In genomic region chr9:20642896-20643466, GRCm38 (mm10) we compare ENCODE assay signal across 8 mouse cellular contexts. TPM values are rescaled to one million over a fixed set of nuclear protein-coding genes. Genes with fewer than 3 reads are reported as not detected.
A peak's percentile ranks its signal among the peaks of the same experiment; 100 is the strongest.
DNase-seq lines count a peak whose midpoint lies in the region; ATAC-seq lines count a peak whose summit lies in the region.

No protein-coding gene starts in this region.

- peaks cover 12% of the 10 kb centered on the region; the same call in 1 of the 2 replicates for H3K4me1 ChIP-seq in intestine, embryonic 15.5 days (replicated peaks)
- H3K4me1 ChIP-seq in limb, embryonic 13.5 days: peaks cover 30% of the 10 kb centered on the region
- peaks cover 50% of the 10 kb centered on the region for H3K4me1 ChIP-seq in midbrain, embryonic 15.5 days

- peak; percentile 86 for ATAC-seq in intestine, embryonic 15.5 days
- peak; percentile 80 for ATAC-seq in limb, embryonic 13.5 days (ENCODE audit: low FRiP score, low read depth)
- ATAC-seq in midbrain, embryonic 15.5 days (replicated peaks): peak; percentile 85

- peak; percentile 61 to 64 for DNase-seq in left cerebral cortex, adult 18-20 months (ENCODE audit: low spot score in 2 of 2)
- DNase-seq in left cerebral cortex, adult 11 months (ENCODE audit: low spot score): no peak
- peak; percentile 77 for DNase-seq in embryo, embryonic 11.5 days (ENCODE audit: low read depth, low spot score)
- peak; percentile 72 to 91 for DNase-seq in gastrocnemius, postnatal 4 days (ENCODE audit: low spot score in 2 of 2)
- peak; percentile 83 to 89 for DNase-seq in spleen, postnatal 4 days (ENCODE audit: low spot score in 2 of 2)

- 0% methylated on average over 30 of the region's 30 CpGs for WGBS in intestine, embryonic 15.5 days
- WGBS in limb, embryonic 13.5 days: under 1% methylated on average over 30 of the region's 30 CpGs
- WGBS in midbrain, embryonic 15.5 days: under 1% methylated on average over 30 of the region's 30 CpGs

- H3K9ac ChIP-seq in intestine, embryonic 15.5 days: peak overlapping the region; percentile 81
- peak overlapping the region; percentile 87 for H3K9ac ChIP-seq in limb, embryonic 13.5 days
- peak overlapping the region; percentile 75 for H3K9ac ChIP-seq in midbrain, embryonic 15.5 days

- peak overlapping the region; percentile 72 for H3K4me3 ChIP-seq in intestine, embryonic 15.5 days (replicated peaks)
- H3K4me3 ChIP-seq in limb, embryonic 13.5 days: peak overlapping the region; percentile 88
- H3K4me3 ChIP-seq in midbrain, embryonic 15.5 days: peak overlapping the region; percentile 92

- H3K9me3 ChIP-seq in intestine, embryonic 15.5 days: no peaks in the 10 kb centered on the region
- H3K9me3 ChIP-seq in limb, embryonic 13.5 days: no peaks in the 10 kb centered on the region
- no peaks in the 10 kb centered on the region for H3K9me3 ChIP-seq in midbrain, embryonic 15.5 days

- peak overlapping the region; percentile 70 for H3K4me2 ChIP-seq in intestine, embryonic 15.5 days (replicated peaks)
- peak overlapping the region; percentile 98 for H3K4me2 ChIP-seq in limb, embryonic 13.5 days (replicated peaks)
- peak overlapping the region; percentile 96 for H3K4me2 ChIP-seq in midbrain, embryonic 15.5 days

- H3K36me3 ChIP-seq in intestine, embryonic 15.5 days: peaks cover 8% of the 10 kb centered on the region; the same call in 1 of the 2 replicates
- peaks cover 33% of the 10 kb centered on the region for H3K36me3 ChIP-seq in limb, embryonic 13.5 days
- H3K36me3 ChIP-seq in midbrain, embryonic 15.5 days (replicated peaks): peaks cover 15% of the 10 kb centered on the region; the same call in 1 of the 2 replicates

- H3K27me3 ChIP-seq in intestine, embryonic 15.5 days (replicated peaks): no peaks in the 10 kb centered on the region
- H3K27me3 ChIP-seq in limb, embryonic 13.5 days: no peaks in the 10 kb centered on the region
- H3K27me3 ChIP-seq in midbrain, embryonic 15.5 days (replicated peaks): no peaks in the 10 kb centered on the region

- peak overlapping the region; percentile 98 for H3K27ac ChIP-seq in intestine, embryonic 15.5 days
- H3K27ac ChIP-seq in limb, embryonic 13.5 days: peak overlapping the region; percentile 86
- H3K27ac ChIP-seq in midbrain, embryonic 15.5 days: peak overlapping the region; percentile 86

RNA-seq across cellular contexts. Expression of gene Ubl5, which starts 0.3 kb away (rescaled TPM):
- total RNA-seq in left cerebral cortex, adult 18-20 months (2021): 100 to 1,000 TPM; 310 to 319 TPM
- 100 to 1,000 TPM; 178 to 190 TPM for total RNA-seq in gastrocnemius, postnatal 4 days (2021)
- 356 and 399 TPM in 2 replicates for polyA plus RNA-seq in intestine, embryonic 15.5 days (2015; fragmentation: Nextera tagmentation; extraction: Ambion mirVana)
- polyA plus RNA-seq in limb, embryonic 13.5 days (2015; fragmentation: Nextera tagmentation; extraction: Ambion mirVana): 375 and 411 TPM in 2 replicates
- 411 and 447 TPM in 2 replicates for polyA plus RNA-seq in midbrain, embryonic 15.5 days (2015; fragmentation: Nextera tagmentation; extraction: Ambion mirVana)

RNA-seq across cellular contexts. Expression of gene Fbxl12, which starts 1.6 kb away (rescaled TPM):
- total RNA-seq in left cerebral cortex, adult 18-20 months (2021): 10 to 100 TPM; 21.9 to 22.6 TPM
- total RNA-seq in gastrocnemius, postnatal 4 days (2021): 10 to 100 TPM; 15.1 to 17.2 TPM
- polyA plus RNA-seq in intestine, embryonic 15.5 days (2015; fragmentation: Nextera tagmentation; extraction: Ambion mirVana): 14.7 and 16.4 TPM in 2 replicates
- 21.3 and 21.5 TPM in 2 replicates for polyA plus RNA-seq in limb, embryonic 13.5 days (2015; fragmentation: Nextera tagmentation; extraction: Ambion mirVana)
- 16.0 and 17.8 TPM in 2 replicates for polyA plus RNA-seq in midbrain, embryonic 15.5 days (2015; fragmentation: Nextera tagmentation; extraction: Ambion mirVana)

RNA-seq across cellular contexts. Expression of gene Pin1, which starts 8.9 kb away (rescaled TPM):
- 10 to 100 TPM; 40.4 to 42.3 TPM for total RNA-seq in left cerebral cortex, adult 18-20 months (2021)
- total RNA-seq in gastrocnemius, postnatal 4 days (2021): 10 to 100 TPM; 17.3 to 18.6 TPM
- polyA plus RNA-seq in intestine, embryonic 15.5 days (2015; fragmentation: Nextera tagmentation; extraction: Ambion mirVana): 44.1 and 46.8 TPM in 2 replicates
- polyA plus RNA-seq in limb, embryonic 13.5 days (2015; fragmentation: Nextera tagmentation; extraction: Ambion mirVana): 49.9 and 50.5 TPM in 2 replicates
- 65.0 and 68.4 TPM in 2 replicates for polyA plus RNA-seq in midbrain, embryonic 15.5 days (2015; fragmentation: Nextera tagmentation; extraction: Ambion mirVana)
